Mouse (Mus musculus) lung, adult 2 months (tissue): ENCODE data around the gene Tead1.

Experiments used
- CTCF ChIP-seq: fragments of 200-500 bp; IDR thresholded peaks from 2 replicates; pipeline ENCODE4 v1.5.1; 2011; ENCODE audit warnings: mild to moderate bottlenecking, low read length, control low read depth; ENCODE audit not compliant: insufficient read depth
- POLR2A ChIP-seq: fragments of 200-500 bp; IDR thresholded peaks from 2 replicates; pipeline ENCODE4 v1.6.1; 2011; ENCODE audit warnings: low read depth, mild to moderate bottlenecking, control low read depth, low read length, borderline replicate concordance; ENCODE audit errors: extremely low read depth

DNA sequence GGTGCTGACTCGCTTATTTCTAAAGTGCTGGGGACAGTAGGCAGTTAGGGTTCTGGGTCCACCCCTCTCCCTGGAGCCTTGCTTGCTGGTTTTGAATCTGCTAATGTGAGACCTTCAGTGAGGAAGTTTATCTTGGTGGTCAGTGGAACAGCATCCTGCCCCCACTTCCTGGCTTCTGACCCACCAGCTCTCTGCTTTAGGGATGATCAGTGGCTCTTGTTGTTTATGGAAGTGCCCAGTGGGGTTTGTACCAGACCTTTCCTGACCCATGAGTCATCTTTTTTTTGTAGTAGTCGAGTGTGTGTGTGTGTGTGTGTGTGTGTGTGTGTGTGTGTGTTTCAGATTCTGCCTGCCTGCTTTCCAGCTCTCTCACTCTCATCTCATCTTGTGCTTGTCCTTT, 38.6 kb downstream of the Tead1 start:
- TF ChIP-seq CTCF = no peak
- no peak for TF ChIP-seq POLR2A
